Mouse (Mus musculus): ENCODE measurements at regions not wholly inside any gene's neighbourhood (a gene's known extent, or its start where the extent isn't known, plus 50 kb on each side); places are given as distances from the start of the nearest gene placed in this dataset.

DNA sequence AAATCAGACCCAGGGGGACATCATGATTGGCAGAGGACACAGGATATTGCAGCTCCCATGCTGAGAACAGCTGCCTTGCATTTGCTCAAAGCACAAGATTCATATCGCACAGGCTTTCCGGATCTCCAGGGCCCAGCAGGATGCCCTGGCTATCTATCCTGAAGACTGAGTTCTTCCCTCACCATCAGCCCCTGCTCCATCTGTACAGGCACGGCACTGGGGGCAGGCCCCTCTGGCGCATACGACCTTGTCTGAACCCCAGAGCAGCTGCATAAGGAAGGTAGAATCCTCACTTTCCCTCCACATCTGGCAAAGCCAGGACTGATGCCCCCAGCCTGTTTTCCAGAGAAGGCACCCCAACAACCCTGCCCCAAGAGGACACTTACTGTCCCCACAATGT is 266.8 kb downstream of the Tns1 start:
- no peak for DNase-seq

- DNase-seq: no peak
Measured at GRCm38 (mm10) chr1:73856811-73857210, 267.4 kb downstream of the Tns1 start.

DNA sequence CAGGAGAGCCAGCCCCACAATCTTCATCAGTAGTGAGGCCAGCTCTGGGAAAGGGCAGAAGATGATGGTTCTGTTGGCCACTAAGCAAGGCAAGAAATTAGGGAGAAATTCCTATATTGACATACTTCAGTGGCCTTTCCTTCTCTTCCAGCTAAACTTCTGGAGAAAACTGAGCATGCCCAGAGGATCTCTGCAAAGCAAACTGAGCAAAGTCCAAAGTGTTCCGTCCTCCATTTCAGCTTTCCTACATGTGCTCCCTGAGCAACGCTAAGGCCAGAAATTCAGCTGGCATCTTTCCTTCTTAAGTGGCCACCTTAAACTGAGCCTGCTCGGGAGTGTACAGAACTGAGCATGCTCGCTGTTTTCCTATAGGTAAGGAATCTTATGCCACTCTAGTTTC is 268.9 kb downstream of the Tns1 start:
- no peak for DNase-seq

DNA sequence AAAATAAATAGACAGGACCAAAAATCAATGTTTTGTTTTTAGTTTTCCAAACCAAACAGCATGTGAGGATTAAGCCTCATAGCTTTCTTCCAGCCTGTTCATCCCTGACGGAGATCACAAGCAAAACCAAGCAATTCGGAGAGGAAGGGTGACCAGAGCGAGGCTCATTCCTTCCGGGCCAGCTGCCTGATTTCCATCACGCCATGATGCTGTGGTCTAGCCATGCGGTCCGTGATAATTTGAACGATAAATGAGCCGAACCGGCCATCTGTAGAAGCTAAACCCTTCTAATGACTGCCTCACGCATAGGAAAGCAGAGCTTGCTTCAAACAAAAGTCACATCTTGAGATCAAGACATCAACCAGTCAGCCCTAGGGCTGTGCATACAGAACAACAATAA is 270.4 kb downstream of the Tns1 start:
- no peak for DNase-seq

DNA sequence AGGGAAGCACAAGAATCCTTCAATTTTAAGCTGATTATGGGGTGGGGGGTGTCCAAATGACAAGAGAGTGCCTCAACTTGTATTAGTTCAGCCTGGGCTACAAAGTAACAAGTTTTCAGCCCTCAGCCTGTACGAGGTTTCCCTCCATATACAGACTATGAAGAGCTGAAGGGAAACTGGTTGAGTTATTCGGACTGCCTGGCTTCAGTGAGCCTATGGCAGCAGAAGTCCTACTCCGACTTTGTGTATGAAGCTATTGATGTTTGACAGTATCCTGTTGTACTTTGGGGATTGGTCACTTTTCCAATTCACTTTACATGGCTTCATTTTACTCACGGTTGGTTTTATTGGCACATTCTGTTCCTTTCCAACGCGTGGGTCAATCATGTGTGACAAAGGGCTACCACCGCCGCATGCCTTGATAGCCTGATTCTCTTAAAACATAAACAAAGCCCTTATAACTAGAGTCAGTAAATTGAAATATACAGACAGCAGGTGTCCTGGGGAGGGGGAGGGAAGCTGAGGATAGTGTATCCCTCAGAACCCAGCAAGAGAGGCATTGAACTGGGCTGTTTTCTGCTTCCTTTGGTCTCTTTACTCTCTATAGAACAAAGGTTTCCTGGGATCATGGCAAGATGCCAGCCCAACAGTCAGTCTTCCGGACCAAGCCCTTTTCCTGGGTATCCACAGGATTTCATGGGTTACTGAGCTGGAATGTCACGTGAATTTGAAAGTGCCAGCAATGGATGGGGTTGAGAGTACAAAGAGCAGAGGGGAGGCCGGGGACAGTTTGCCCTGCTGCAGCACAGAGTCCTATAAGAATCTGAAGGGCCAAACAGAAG is 273.9 kb downstream of the Tns1 start:
- peak in 1 of 2 experiments; percentile 13 for DNase-seq

- no peak for DNase-seq
Measured at GRCm38 (mm10) chr1:73848370-73848769, 275.9 kb downstream of the Tns1 start.

DNA sequence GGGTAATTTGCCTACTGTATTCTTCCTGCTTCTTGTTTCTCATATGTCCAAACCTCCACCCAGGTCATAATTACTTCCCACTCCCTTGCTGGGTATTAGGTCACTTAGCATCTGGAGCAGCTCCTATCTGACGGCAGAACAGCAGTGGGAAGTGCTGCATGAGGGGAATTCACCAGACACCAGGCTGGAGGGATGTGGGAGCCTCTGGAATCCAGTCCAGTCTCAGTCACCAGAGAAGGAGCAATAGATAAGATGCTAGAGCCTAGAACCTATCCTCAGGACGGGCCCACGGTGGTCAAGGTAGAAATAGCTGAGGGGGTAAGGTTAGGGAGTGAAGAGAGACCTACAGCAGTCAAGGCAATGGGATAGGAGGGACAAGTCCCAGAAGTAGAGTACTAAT is 277.1 kb downstream of the Tns1 start:
- no peak for DNase-seq

DNA sequence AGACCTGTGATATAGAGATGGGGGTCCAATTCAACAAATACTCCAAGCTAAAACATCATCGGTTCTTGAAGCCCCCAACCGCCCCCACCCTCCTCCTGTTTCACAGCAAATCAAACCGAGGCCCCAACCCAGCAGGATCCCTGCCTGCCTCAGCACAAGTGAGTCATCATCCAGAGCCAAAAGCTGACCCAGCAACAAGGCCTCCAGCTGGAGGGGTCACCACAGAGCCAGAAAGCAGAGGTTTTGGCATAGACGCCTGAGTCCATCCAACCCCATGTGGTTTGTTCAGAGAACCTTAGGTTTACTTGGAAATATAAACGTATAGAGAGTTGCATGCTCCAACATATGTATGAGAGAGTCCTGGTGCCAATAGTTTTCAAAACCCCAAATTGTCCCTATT is 279.1 kb downstream of the Tns1 start:
- DNase-seq: no peak

DNA sequence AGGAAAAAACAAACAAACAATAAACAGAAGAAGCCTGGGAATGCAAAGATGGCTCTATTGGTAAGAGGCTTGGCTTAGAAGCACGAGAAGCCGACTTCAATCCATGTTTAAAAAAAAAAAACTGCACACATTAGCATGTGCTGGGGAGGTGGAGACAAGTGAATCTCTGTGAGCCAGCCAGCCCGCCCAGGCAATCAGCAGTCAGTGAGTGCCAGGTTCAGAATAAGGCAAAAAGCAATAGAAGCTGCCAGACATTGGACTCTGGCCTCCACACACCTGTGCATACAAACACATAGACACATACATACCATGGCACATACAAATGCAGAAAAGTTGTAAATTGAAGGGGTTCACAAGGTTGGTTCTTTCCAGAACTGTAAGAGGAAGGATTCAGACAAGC is 279.7 kb downstream of the Tns1 start:
- DNase-seq: no peak

GRCm38 (mm10) chr1:73839351-73839750 is 284.9 kb downstream of the Tns1 start:
- peak; percentile 49 to 56 for DNase-seq

GRCm38 (mm10) chr1:73836680-73837079 is 287.6 kb downstream of the Tns1 start:
- DNase-seq: no peak

- no peak for DNase-seq
Measured at GRCm38 (mm10) chr1:73834566-73834965, 289.7 kb downstream of the Tns1 start.

DNA sequence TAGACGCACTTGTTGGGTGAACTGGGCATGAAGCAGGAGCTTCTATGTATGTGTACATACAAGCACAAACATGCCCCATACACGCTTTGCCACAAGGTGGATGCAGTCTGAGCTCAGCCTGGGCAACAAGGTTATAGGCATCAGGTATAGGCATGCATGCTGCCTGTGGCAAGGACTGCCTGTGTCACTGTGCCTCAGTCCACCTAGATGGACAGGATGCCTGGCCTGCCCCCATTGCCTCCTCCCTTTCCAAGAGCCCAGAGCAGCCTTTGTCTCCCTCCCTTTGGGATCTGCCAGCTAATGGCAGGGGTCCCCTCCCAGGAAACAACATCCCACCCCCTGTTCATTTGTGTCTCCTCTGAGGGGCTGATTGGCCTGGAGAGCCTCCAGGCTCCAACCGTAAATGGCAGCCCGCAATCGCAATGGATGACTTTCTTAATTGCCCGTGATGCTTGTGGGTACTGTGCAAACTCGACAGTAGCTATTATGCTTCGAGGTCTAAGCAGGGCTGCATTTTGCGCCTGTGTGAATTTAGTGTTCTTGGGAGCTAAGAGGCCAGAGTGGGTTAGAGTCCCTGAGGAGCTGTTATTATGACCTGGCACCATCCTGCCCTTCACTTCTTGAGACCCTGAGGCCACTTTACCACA is 293.6 kb downstream of the Tns1 start:
- DNase-seq: peak in 1 of 2 experiments; percentile 4

GRCm38 (mm10) chr1:73828996-73829395 is 295.3 kb downstream of the Tns1 start:
- DNase-seq: peak; percentile 88 to 89

DNA sequence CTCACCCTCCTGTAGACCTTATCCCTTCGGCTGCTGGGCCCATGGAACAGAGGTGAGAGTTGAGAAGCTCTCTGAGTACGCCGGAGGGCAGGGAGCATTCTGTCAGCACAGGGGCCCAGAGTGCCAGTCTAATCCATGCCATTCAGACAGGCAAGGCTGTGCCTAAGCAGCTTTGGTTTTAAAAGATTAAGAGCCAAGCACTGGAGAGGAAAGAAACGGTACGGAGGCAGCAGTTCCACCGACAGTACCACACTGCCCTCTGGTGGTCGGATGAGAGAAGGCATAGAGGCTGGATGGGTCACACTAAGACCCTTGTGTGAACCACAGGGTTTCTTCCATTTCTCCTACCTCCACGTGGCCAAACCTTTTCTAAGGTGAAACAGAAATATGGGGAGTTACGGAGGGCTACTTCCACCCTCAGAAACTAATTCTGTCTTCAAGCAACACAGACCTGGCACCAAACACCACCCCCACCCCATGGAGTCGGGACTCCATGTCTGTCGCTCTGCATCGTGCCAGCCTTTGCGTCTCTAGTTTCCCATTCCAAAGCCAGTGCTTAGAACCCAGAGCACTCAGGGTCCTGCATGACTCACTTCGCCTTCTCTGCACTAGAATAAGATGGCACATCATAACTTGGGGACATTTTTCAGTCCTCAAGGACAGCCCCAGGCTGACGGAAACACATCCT is 297.9 kb downstream of the Tns1 start:
- DNase-seq: peak; percentile 91 to 95

- peak in 1 of 2 experiments; percentile 28 for DNase-seq
Measured at GRCm38 (mm10) chr1:73824406-73825184, 299.7 kb downstream of the Tns1 start.

GRCm38 (mm10) chr1:73823726-73824125 is 300.5 kb downstream of the Tns1 start:
- DNase-seq: no peak

GRCm38 (mm10) chr1:73822616-73823015 is 301.6 kb downstream of the Tns1 start:
- DNase-seq: no peak

GRCm38 (mm10) chr1:73820701-73821100 is 303.5 kb downstream of the Tns1 start:
- DNase-seq: no peak

DNA sequence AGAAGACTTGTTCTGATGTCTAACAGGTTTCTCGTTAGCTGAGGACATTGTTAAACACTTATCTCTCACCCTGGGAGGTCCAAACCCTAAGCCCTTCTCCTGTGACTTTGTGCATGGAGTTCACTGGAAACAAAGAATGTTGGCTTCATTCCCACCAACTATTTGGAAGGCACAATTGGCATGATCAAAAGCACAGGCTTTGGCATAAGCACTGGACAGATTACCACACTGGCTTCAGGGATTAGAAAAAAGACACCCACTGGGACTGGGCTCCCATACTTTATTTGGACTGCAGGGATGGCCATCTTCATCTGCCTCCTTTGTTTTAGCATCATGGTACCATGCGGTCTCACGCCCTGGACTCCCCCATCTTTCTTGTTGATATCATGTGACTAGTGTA is 317.0 kb downstream of the Tns1 start:
- no peak for DNase-seq

DNA sequence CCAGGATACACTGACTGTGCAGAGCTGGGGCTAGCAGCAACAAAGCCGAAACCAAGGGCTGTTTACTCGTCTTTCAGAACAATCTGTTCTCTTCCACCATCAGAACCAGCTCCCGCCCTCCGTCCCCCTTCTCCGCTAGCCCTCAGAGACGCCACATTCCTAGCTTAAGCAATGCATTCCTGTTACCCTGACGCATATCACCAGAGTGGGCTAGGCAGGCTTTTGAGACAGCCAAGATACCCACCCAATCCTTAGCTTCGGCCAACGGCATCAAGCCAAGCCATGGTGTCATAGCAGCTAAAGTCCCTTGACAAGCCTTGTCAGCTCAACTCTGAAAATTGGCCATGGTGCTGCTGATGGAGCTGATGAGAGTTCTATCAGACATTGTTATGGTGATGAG is 319.1 kb downstream of the Tns1 start:
- DNase-seq: no peak

DNA sequence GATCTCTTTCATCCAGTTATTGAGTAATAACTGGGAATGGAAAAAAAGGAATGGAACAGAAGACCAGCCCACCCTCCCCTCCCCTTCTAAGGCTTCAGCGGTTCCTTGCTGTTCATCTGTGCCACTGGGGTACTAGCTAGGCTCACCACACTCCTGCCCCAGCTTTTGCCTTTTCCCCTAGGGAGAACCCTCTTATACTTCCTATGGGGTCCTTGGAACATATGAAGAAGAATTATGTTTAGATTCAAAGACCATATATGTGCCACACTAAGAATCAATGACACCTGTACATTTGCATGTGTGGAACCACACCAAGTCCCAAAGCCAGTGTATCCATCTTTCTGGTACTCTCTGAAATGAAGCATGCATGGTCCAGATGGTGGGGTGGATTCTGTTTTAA is 324.3 kb downstream of the Tns1 start:
- DNase-seq: no peak

GRCm38 (mm10) chr1:73799246-73799645 is 325.0 kb downstream of the Tns1 start:
- no peak for DNase-seq

Data from cerebellum, adult 18-20 months (tissue).